Mouse (Mus musculus) midbrain, postnatal 0 days (tissue): ENCODE measurements around the gene Otud7b. TPM values are rescaled to one million over a fixed set of nuclear protein-coding genes. Genes with fewer than 3 reads are reported as not detected.

Experiments
- ATAC-seq: fragments of 200-750 bp; cut with Nextera tagmentation; 2 replicates; pipeline ENCODE4 v1.8.0; 2017; ENCODE audit warnings: moderate number of reproducible peaks, mild to moderate bottlenecking, moderate TSS enrichment, moderate library complexity; ENCODE audit not compliant: low FRiP score
- DNase-seq: peaks from one replicate; pipeline ENCODE4 v3.0.0-alpha.2; 2015; ENCODE audit warnings: low spot score
- H3K27ac ChIP-seq: fragments of 300-500 bp; sonication (generic); 2 replicates; pipeline ENCODE4 v1.5.1; 2014; ENCODE audit warnings: low read depth, mild to moderate bottlenecking, low read length, mixed read lengths
- H3K27me3 ChIP-seq: fragments of 300-500 bp; sonication (generic); 2 replicates; pipeline ENCODE4 v1.6.1; 2014; ENCODE audit warnings: low read length, control low read depth, mixed read lengths; ENCODE audit not compliant: insufficient read depth
- H3K36me3 ChIP-seq: fragments of 300-500 bp; sonication (generic); 2 replicates; pipeline ENCODE4 v1.6.1; 2014; ENCODE audit warnings: low read length, control low read depth, mixed read lengths; ENCODE audit not compliant: insufficient read depth
- H3K4me1 ChIP-seq: fragments of 300-500 bp; sonication (generic); 2 replicates; pipeline ENCODE4 v1.6.1; 2014; ENCODE audit warnings: mild to moderate bottlenecking, control low read depth, antibody characterized with exemption, low read length, mixed read lengths; ENCODE audit not compliant: insufficient read depth
- H3K4me2 ChIP-seq: fragments of 300-500 bp; sonication (generic); 2 replicates; pipeline ENCODE4 v1.6.1; 2014; ENCODE audit warnings: low read depth, mild to moderate bottlenecking, low read length, mixed read lengths; ENCODE audit not compliant: poor library complexity, severe bottlenecking
- H3K4me3 ChIP-seq: fragments of 300-500 bp; sonication (generic); 2 replicates; pipeline ENCODE4 v1.5.1; 2014; ENCODE audit warnings: low read depth, mild to moderate bottlenecking, low read length, moderate library complexity
- H3K9ac ChIP-seq: fragments of 300-500 bp; sonication (generic); replicated peaks from 2 replicates; pipeline ENCODE4 v1.6.1; 2014; ENCODE audit warnings: mild to moderate bottlenecking, low read length, moderate library complexity, mixed read lengths; ENCODE audit not compliant: poor library complexity, severe bottlenecking
- H3K9me3 ChIP-seq: fragments of 300-500 bp; sonication (generic); 2 replicates; pipeline ENCODE4 v1.6.1; 2016; ENCODE audit warnings: low read length, control low read depth
- CTCF ChIP-seq: IDR thresholded peaks from 2 replicates; pipeline ENCODE4 v1.5.1; 2016; ENCODE audit warnings: antibody characterized with exemption, mild to moderate bottlenecking
- WGBS: fragments of 180-500 bp; shearing (Covaris S2); extraction: QIAGEN DNeasy Blood & Tissue Kit; methylation state at CpG from one replicate; pipeline ENCODE4 v1.1.7; 2014; 5-methylcytosine and 5-hydroxymethylcytosine counted together
- polyA plus RNA-seq: library from polyadenylated mRNA; unstranded; fragments of >200 nt; fragmentation: Nextera tagmentation; extraction: Ambion mirVana; gene quantifications from 2 replicates; pipeline ENCODE4 v1.2.1, GENCODE M21; 2015
- total RNA-seq: library from RNA; depleted of rRNA; stranded (reverse); fragments of >200 nt; gene quantifications from 2 replicates; pipeline ENCODE4 v1.2.3, GENCODE M21; 2014; rRNA removed

The Otud7b gene
- total RNA-seq (14.3 and 16.3 TPM in 2 replicates), polyA plus RNA-seq (5.7 and 7.5 TPM in 2 replicates)

- WGBS, result under 1% methylated on average over 65 of the region's 84 CpGs
- H3K36me3 ChIP-seq, result no peaks in the 10 kb centered on the region
- H3K9ac ChIP-seq, result peak within 1 kb of the TSS; percentile 90
- peak within 1 kb of the TSS; percentile 89 for H3K4me3 ChIP-seq
- 0 out of 2 replicates have a peak, but pooled peaks cover 5% of the 10 kb centered on the region for H3K4me1 ChIP-seq
- DNase-seq (peak; percentile 82), ATAC-seq (peak; percentile 86)
- H3K4me2 ChIP-seq, result peak within 1 kb of the TSS; percentile 74
- no peak for TF ChIP-seq CTCF
- H3K9me3 ChIP-seq, result no peaks in the 10 kb centered on the region
- no peaks in the 10 kb centered on the region for H3K27me3 ChIP-seq
- peak within 1 kb of the TSS; percentile 70 for H3K27ac ChIP-seq
Measured at GRCm38 (mm10) chr3:96104261-96105065, at the start of gene Otud7b. Otud7b (plus strand) TSS chr3:96104527.

GRCm38 (mm10) chr3:96055294-96055693 is 49.0 kb upstream of the Otud7b start:
- Histone ChIP-seq H3K9me3 (no peaks in the 10 kb centered on the region), H3K4me2 (no peak overlapping the region), H3K27ac (no peak overlapping the region), H3K9ac (no peak overlapping the region), H3K36me3 (peaks cover 9% of the 10 kb centered on the region), H3K4me1 (0 out of 2 replicates have a peak, but pooled peaks cover 3% of the 10 kb centered on the region), H3K4me3 (no peak overlapping the region), H3K27me3 (no peaks in the 10 kb centered on the region)
- ATAC-seq (no peak), DNase-seq (no peak)
- 93% methylated on average over 6 of the region's 6 CpGs for WGBS
- no peak for TF ChIP-seq CTCF

- H3K27ac ChIP-seq, result no peak overlapping the region
- no peak for TF ChIP-seq CTCF
- no peaks in the 10 kb centered on the region for H3K9me3 ChIP-seq
- H3K4me2 ChIP-seq, result no peak overlapping the region
- ATAC-seq (no peak), DNase-seq (no peak)
- no peak overlapping the region for H3K9ac ChIP-seq
- H3K4me3 ChIP-seq, result no peak overlapping the region
- 87% methylated on average over 4 of the region's 4 CpGs for WGBS
- peaks cover 7% of the 10 kb centered on the region for H3K36me3 ChIP-seq
- no peaks in the 10 kb centered on the region for H3K27me3 ChIP-seq
- 0 out of 2 replicates have a peak, but pooled peaks cover 3% of the 10 kb centered on the region for H3K4me1 ChIP-seq
Measured at GRCm38 (mm10) chr3:96056031-96056430, 48.3 kb upstream of the Otud7b start.

- H3K9ac ChIP-seq, result peak overlapping the region; percentile 59
- DNase-seq (peak; percentile 94), ATAC-seq (peak; percentile 94)
- TF ChIP-seq CTCF, result no peak
- H3K27ac ChIP-seq, result peak overlapping the region; percentile 86
- WGBS, result under 1% methylated on average over 26 of the region's 26 CpGs
- H3K9me3 ChIP-seq, result no peaks in the 10 kb centered on the region
- H3K36me3 ChIP-seq, result peaks cover 4% of the 10 kb centered on the region
- H3K4me2 ChIP-seq, result peak overlapping the region; percentile 70
- H3K4me3 ChIP-seq, result peak overlapping the region; percentile 57
- H3K27me3 ChIP-seq, result no peaks in the 10 kb centered on the region
- 0 out of 2 replicates have a peak, but pooled peaks cover 3% of the 10 kb centered on the region for H3K4me1 ChIP-seq
Measured at GRCm38 (mm10) chr3:96057747-96058204, 46.6 kb upstream of the Otud7b start.

- Histone ChIP-seq H3K27ac (peak within 1 kb of the TSS; percentile 86), H3K4me1 (0 out of 2 replicates have a peak, but pooled peaks cover 3% of the 10 kb centered on the region), H3K27me3 (no peaks in the 10 kb centered on the region), H3K4me3 (peak within 1 kb of the TSS; percentile 57), H3K9me3 (no peaks in the 10 kb centered on the region), H3K9ac (peak within 1 kb of the TSS; percentile 59), H3K4me2 (peak within 1 kb of the TSS; percentile 70), H3K36me3 (peaks cover 3% of the 10 kb centered on the region; the same call in 1 of the 2 replicates)
- DNase-seq (peak; percentile 79), ATAC-seq (peak; percentile 88)
- under 1% methylated on average over 18 of the region's 18 CpGs for WGBS
- TF ChIP-seq CTCF, result no peak
Measured at GRCm38 (mm10) chr3:96058231-96058896, 46.0 kb upstream of the Otud7b start, which contains the start of gene Vps45. Vps45 (minus strand) TSS chr3:96058466.
